Mouse (Mus musculus) hindbrain, postnatal 0 days (tissue): ENCODE data around the gene Nadk2. TPM values are rescaled to one million over a fixed set of nuclear protein-coding genes. Genes with fewer than 3 reads are reported as not detected.

Experiments used
- ATAC-seq: fragments of 200-750 bp; cut with Nextera tagmentation; 2 replicates; pipeline ENCODE4 v1.8.0; 2017; ENCODE audit warnings: mild to moderate bottlenecking, moderate TSS enrichment, moderate library complexity
- DNase-seq: peaks from one replicate; pipeline ENCODE4 v3.0.0-alpha.2; 2015; ENCODE audit warnings: low spot score
- H3K27ac ChIP-seq: fragments of 300-500 bp; sonication (generic); 2 replicates; pipeline ENCODE4 v1.5.1; 2014; ENCODE audit warnings: mild to moderate bottlenecking
- H3K27me3 ChIP-seq: fragments of 300-500 bp; sonication (generic); 2 replicates; pipeline ENCODE4 v1.6.1; 2014; ENCODE audit warnings: low read length, mixed read lengths; ENCODE audit not compliant: insufficient read depth
- H3K36me3 ChIP-seq: fragments of 300-500 bp; sonication (generic); 2 replicates; pipeline ENCODE4 v1.6.1; 2014; ENCODE audit warnings: low read length, mixed read lengths; ENCODE audit not compliant: insufficient read depth
- H3K4me1 ChIP-seq: fragments of 300-500 bp; sonication (generic); 2 replicates; pipeline ENCODE4 v1.6.1; 2014; ENCODE audit warnings: antibody characterized with exemption, low read length, mixed read lengths; ENCODE audit not compliant: insufficient read depth
- H3K4me2 ChIP-seq: fragments of 300-500 bp; sonication (generic); 2 replicates; pipeline ENCODE4 v1.6.1; 2014; ENCODE audit warnings: low read depth, mild to moderate bottlenecking, low read length, moderate library complexity, mixed read lengths
- H3K4me3 ChIP-seq: fragments of 300-500 bp; sonication (generic); 2 replicates; pipeline ENCODE4 v1.5.1; 2014; ENCODE audit warnings: low read length
- H3K9ac ChIP-seq: fragments of 300-500 bp; sonication (generic); replicated peaks from 2 replicates; pipeline ENCODE4 v1.6.1; 2014; ENCODE audit warnings: mild to moderate bottlenecking, low read length, moderate library complexity, mixed read lengths
- H3K9me3 ChIP-seq: fragments of 300-500 bp; sonication (generic); 2 replicates; pipeline ENCODE4 v1.6.1; 2016; ENCODE audit warnings: low read length, mixed read lengths
- CTCF ChIP-seq: IDR thresholded peaks from 2 replicates; pipeline ENCODE4 v1.5.1; 2016; ENCODE audit warnings: antibody characterized with exemption, control low read depth, low read depth
- WGBS: fragments of 180-500 bp; shearing (Covaris S2); extraction: QIAGEN DNeasy Blood & Tissue Kit; methylation state at CpG from one replicate; pipeline ENCODE4 v1.1.7; 2014; 5-methylcytosine and 5-hydroxymethylcytosine counted together
- polyA plus RNA-seq: library from polyadenylated mRNA; unstranded; fragments of >200 nt; fragmentation: Nextera tagmentation; extraction: Ambion mirVana; gene quantifications from 2 replicates; pipeline ENCODE4 v1.2.1, GENCODE M21; 2015
- total RNA-seq: library from RNA; depleted of rRNA; stranded (reverse); fragments of >200 nt; gene quantifications from 2 replicates; pipeline ENCODE4 v1.2.3, GENCODE M21; 2014

Gene Nadk2
- total and polyA plus RNA-seq, 2 experiments from 2014 or later = 24.7 to 32.4 TPM

- H3K4me1 ChIP-seq = no peaks in the 10 kb centered on the region
- no peak for TF ChIP-seq CTCF
- WGBS = 91% methylated on average over 7 of the region's 7 CpGs
- no peak overlapping the region for H3K4me2 ChIP-seq
- no peak overlapping the region for H3K4me3 ChIP-seq
- ATAC-seq (no peak; the same call in 1 of the 2 replicates), DNase-seq (no peak)
- no peak overlapping the region for H3K9ac ChIP-seq
- H3K27ac ChIP-seq = no peak overlapping the region
- no peaks in the 10 kb centered on the region for H3K27me3 ChIP-seq
- no peaks in the 10 kb centered on the region for H3K9me3 ChIP-seq
- H3K36me3 ChIP-seq = peaks cover 22% of the 10 kb centered on the region
These were observed 56.2 kb downstream of the Nadk2 start for GRCm38 (mm10) chr15:9127051-9127791.

DNA sequence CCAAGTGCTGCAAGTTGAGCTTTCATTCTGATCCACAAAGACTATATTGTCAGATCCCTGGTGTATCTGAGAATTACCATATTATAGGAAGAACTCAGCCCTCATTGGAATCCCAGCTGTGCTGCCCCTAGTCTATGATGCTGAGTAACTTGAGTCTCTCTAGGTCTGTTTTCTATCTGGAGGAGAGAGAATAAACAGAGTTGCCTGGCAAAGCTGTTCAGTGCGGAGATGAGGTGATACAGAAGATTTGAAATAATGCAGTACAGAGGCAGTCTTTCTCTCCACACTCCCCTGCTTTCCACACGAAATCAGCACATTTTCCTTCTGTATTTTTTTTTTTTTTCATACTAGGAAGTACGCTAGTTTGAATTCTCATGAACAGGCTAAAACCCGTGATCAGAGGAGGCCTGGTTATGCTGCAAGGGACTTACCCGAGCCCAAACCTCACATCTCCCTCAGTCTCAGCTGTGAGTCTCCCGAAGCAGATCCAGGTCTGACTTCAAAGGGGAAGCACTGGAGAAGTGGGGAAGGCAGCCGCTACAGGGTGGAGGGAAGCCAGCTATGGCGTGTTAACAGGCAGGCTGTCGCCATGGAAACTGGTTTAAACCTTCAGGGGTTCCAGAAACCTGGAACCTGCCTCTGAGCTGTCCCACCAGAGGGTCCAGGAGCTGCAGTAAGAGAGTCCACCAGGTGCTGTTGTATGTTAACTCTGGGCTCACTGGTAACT is 59.9 kb downstream of the Nadk2 start:
- Histone ChIP-seq H3K4me1 (no peaks in the 10 kb centered on the region), H3K9ac (no peak overlapping the region), H3K4me3 (no peak overlapping the region), H3K27ac (no peak overlapping the region), H3K27me3 (no peaks in the 10 kb centered on the region), H3K9me3 (no peaks in the 10 kb centered on the region), H3K4me2 (no peak overlapping the region), H3K36me3 (peaks cover 8% of the 10 kb centered on the region; the same call in 1 of the 2 replicates)
- TF ChIP-seq CTCF = no peak
- ATAC-seq (peak; percentile 55), DNase-seq (peak; percentile 17)
- WGBS = 63% methylated on average over 9 of the region's 9 CpGs

- H3K27ac ChIP-seq = no peak overlapping the region
- H3K4me1 ChIP-seq = no peaks in the 10 kb centered on the region
- no peak overlapping the region for H3K4me2 ChIP-seq
- no peak for DNase-seq
- H3K27me3 ChIP-seq = no peaks in the 10 kb centered on the region
- peaks cover 8% of the 10 kb centered on the region; the same call in 1 of the 2 replicates for H3K36me3 ChIP-seq
- no peak overlapping the region for H3K9ac ChIP-seq
- H3K9me3 ChIP-seq = no peaks in the 10 kb centered on the region
- 84% methylated on average over 4 of the region's 4 CpGs for WGBS
- ATAC-seq = no peak
- TF ChIP-seq CTCF = no peak
- no peak overlapping the region for H3K4me3 ChIP-seq
These were observed 60.4 kb downstream of the Nadk2 start for GRCm38 (mm10) chr15:9131499-9131888.

GRCm38 (mm10) chr15:9132693-9133443 is 61.8 kb downstream of the Nadk2 start:
- no peaks in the 10 kb centered on the region for H3K9me3 ChIP-seq
- DNase-seq (peak; percentile 27), ATAC-seq (no peak)
- no peak overlapping the region for H3K9ac ChIP-seq
- H3K27me3 ChIP-seq = no peaks in the 10 kb centered on the region
- TF ChIP-seq CTCF = no peak
- H3K4me1 ChIP-seq = no peaks in the 10 kb centered on the region
- no peak overlapping the region for H3K4me2 ChIP-seq
- peaks cover 2% of the 10 kb centered on the region; the same call in 1 of the 2 replicates for H3K36me3 ChIP-seq
- WGBS = 75% methylated on average over 13 of the region's 13 CpGs
- no peak overlapping the region for H3K4me3 ChIP-seq
- H3K27ac ChIP-seq = peak overlapping the region; percentile 8; the same call in 1 of the 2 replicates

- peaks cover 3% of the 10 kb centered on the region; the same call in 1 of the 2 replicates for H3K4me1 ChIP-seq
- 73% methylated on average over 6 of the region's 6 CpGs for WGBS
- no peak for DNase-seq
These were observed 63.9 kb downstream of the Nadk2 start for GRCm38 (mm10) chr15:9134891-9135507.

DNA sequence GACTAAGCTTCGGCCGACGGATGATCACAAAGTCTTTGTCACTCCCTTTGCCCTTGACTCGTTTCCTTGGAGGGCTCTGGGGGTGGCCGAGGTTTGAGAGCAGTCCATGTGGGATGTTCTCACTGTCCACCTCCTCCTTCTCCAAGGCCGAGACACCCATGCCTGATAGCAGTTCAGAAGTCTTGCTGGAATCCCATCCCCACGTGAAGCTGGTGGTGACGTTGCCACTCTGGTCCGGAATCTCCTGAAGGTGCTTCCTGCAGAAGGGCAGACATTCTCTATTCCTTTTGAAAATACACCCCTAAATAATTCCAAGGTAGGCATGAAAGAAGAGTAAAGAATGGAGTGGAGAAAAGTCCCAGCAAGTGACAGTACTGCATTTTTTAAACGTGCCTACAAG is 68.4 kb downstream of the Nadk2 start:
- Histone ChIP-seq H3K27me3 (no peaks in the 10 kb centered on the region), H3K27ac (peak overlapping the region; percentile 88; the same call in 1 of the 2 replicates), H3K36me3 (peaks cover 3% of the 10 kb centered on the region; the same call in 1 of the 2 replicates), H3K4me1 (peaks cover 3% of the 10 kb centered on the region; the same call in 1 of the 2 replicates), H3K9me3 (no peaks in the 10 kb centered on the region), H3K4me2 (peak overlapping the region; percentile 78), H3K4me3 (peak overlapping the region; percentile 96), H3K9ac (peak overlapping the region; percentile 83)
- 24% methylated on average over 10 of the region's 10 CpGs for WGBS
- no peak for ATAC-seq
- TF ChIP-seq CTCF = no peak
- no peak for DNase-seq

More at GRCm38 (mm10) chr15:9134891-9135507, 63.9 kb downstream of the Nadk2 start:
- peaks cover 3% of the 10 kb centered on the region; the same call in 1 of the 2 replicates for H3K36me3 ChIP-seq
- no peaks in the 10 kb centered on the region for H3K9me3 ChIP-seq
- H3K4me3 ChIP-seq = no peak overlapping the region
- no peak overlapping the region for H3K9ac ChIP-seq
- no peak for TF ChIP-seq CTCF
- H3K4me2 ChIP-seq = no peak overlapping the region
- ATAC-seq = no peak
- no peaks in the 10 kb centered on the region for H3K27me3 ChIP-seq
- H3K27ac ChIP-seq = no peak overlapping the region
